Mouse (Mus musculus) frontal cortex, postnatal 14 days (tissue): ENCODE data around the gene Tenm2.

ENCODE experiments used
- DNase-seq, 2 experiments: peaks; one replicate each; pipeline ENCODE4 v3.0.0; 2022; ENCODE audit warnings: low spot score in 2 of 2

The Tenm2 gene

GRCm38 (mm10) chr11:36053457-36053856 lies 1182.3 kb downstream of the Tenm2 start:
- no peak for DNase-seq

- DNase-seq, result no peak
These were observed 1183.2 kb downstream of the Tenm2 start for GRCm38 (mm10) chr11:36052598-36052997.

- no peak for DNase-seq
These were observed 1183.7 kb downstream of the Tenm2 start for GRCm38 (mm10) chr11:36052091-36052490.

- DNase-seq, result no peak
These were observed 1186.2 kb downstream of the Tenm2 start for GRCm38 (mm10) chr11:36049547-36049946.

- DNase-seq, result peak; percentile 61 to 76
These were observed 1190.0 kb downstream of the Tenm2 start for GRCm38 (mm10) chr11:36045681-36046276.

- DNase-seq, result no peak
These were observed 1194.4 kb downstream of the Tenm2 start for GRCm38 (mm10) chr11:36041411-36041810.

GRCm38 (mm10) chr11:36040508-36041233 lies 1195.1 kb downstream of the Tenm2 start:
- no peak for DNase-seq

GRCm38 (mm10) chr11:36039825-36040224 lies 1195.9 kb downstream of the Tenm2 start:
- no peak for DNase-seq

GRCm38 (mm10) chr11:36038386-36038785 lies 1197.4 kb downstream of the Tenm2 start:
- no peak for DNase-seq

GRCm38 (mm10) chr11:36037311-36037710 lies 1198.5 kb downstream of the Tenm2 start:
- DNase-seq, result no peak

GRCm38 (mm10) chr11:36036061-36036695 lies 1199.6 kb downstream of the Tenm2 start:
- DNase-seq, result no peak

- no peak for DNase-seq
These were observed 1204.0 kb downstream of the Tenm2 start for GRCm38 (mm10) chr11:36031751-36032150.

- no peak for DNase-seq
These were observed 1215.8 kb downstream of the Tenm2 start for GRCm38 (mm10) chr11:36020009-36020408.

GRCm38 (mm10) chr11:36013179-36013578 lies 1222.6 kb downstream of the Tenm2 start:
- no peak for DNase-seq

- no peak for DNase-seq
These were observed 1226.2 kb downstream of the Tenm2 start for GRCm38 (mm10) chr11:36009281-36010208.

GRCm38 (mm10) chr11:36002900-36003299 lies 1232.9 kb downstream of the Tenm2 start:
- DNase-seq, result no peak

GRCm38 (mm10) chr11:36001282-36001970 lies 1234.3 kb downstream of the Tenm2 start:
- DNase-seq, result peak; percentile 88 to 94

GRCm38 (mm10) chr11:36000585-36001281 lies 1235.0 kb downstream of the Tenm2 start:
- no peak for DNase-seq

GRCm38 (mm10) chr11:36000038-36000437 lies 1235.7 kb downstream of the Tenm2 start:
- DNase-seq, result no peak

GRCm38 (mm10) chr11:35998048-35998447 lies 1237.7 kb downstream of the Tenm2 start:
- no peak for DNase-seq

- DNase-seq, result no peak
These were observed 1240.5 kb downstream of the Tenm2 start for GRCm38 (mm10) chr11:35995310-35995709.
